7 mouse cellular contexts compared by ENCODE assay signal in the genomic region with DNA sequence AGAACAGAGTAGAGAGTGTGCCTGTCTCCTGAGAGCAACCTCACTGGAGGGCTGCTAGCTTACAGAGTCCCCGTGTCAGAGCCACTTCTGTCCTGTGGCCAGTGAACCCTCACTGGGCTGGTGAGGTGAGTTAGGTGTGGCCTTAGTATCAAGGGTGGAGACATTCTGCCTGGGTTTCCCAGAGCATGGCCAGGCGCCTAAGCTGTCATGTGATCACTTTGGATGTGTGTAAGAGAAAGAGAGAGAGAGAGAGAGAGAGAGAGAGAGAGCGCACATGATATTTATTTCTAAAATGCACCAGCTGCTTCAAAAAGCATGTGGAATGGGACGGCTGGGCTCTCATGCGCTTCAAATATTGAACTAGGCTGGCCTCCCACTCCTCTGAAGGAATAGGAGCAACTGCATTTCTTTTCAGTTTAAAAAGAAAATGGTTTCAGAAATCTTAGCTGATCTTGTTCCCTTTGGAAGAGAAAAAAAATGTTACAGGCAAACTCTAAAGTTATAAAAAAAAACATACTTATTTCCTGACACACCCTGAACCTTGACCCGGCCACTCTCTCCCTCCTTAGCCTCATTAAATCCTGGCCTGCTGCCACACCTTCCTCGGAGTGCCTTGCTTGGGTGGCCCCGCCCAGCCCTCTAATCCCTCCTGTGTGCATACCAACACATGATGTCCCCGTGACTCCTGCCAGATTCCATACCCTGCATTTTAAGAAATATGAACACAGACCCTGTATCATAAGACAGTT.
DNase-seq lines count a peak whose midpoint lies in the region; ATAC-seq and TF ChIP-seq lines count a peak whose summit lies in the region.
"Not testable (repeated sequence)": the region's sequence is repeated elsewhere in the genome, so short reads cannot be mapped to it uniquely, and the experiment has no call there.

No protein-coding gene starts in this region.

- peak; percentile 67 for DNase-seq in adrenal gland, postnatal 14 days
- peak; percentile 38 to 50 for DNase-seq in gastrocnemius, adult 8-10 months (ENCODE audit: low spot score in 2 of 2)
- DNase-seq in heart, postnatal 10 days = peak; percentile 69 to 73
- DNase-seq in kidney, adult 8-10 months = peak; percentile 95
- not testable (repeated sequence) for DNase-seq in layer of hippocampus, adult 2 months (ENCODE audit: low spot score in 2 of 2)
- peak; percentile 95 for DNase-seq in lung, postnatal 36 days

- H3K9ac ChIP-seq in stomach, embryonic 16.5 days (ENCODE audit: low read length) = not testable (repeated sequence)

- H3K4me1 ChIP-seq in stomach, embryonic 16.5 days (ENCODE audit: control insufficient read depth, insufficient read depth, low read length) = not testable (repeated sequence)

- H3K36me3 ChIP-seq in stomach, embryonic 16.5 days (ENCODE audit: control insufficient read depth, insufficient read depth, low read length) = not testable (repeated sequence)

- H3K27ac ChIP-seq in layer of hippocampus, adult 2 months = 0 out of 2 replicates have a peak overlapping the region, but pooled peaks have one; percentile 15
- H3K27ac ChIP-seq in stomach, embryonic 16.5 days (ENCODE audit: low read length) = peak overlapping the region; percentile 90

- 0 out of 2 replicates have a peak overlapping the region, but pooled peaks have one; percentile 10 for H3K4me2 ChIP-seq in stomach, embryonic 16.5 days (ENCODE audit: low read depth, low read length)

- intact Hi-C loops in heart, postnatal 10 days (cut with DNase I) = not testable (repeated sequence)

- 13% methylated on average over 9 of the region's 9 CpGs for WGBS in stomach, embryonic 16.5 days

- not testable (repeated sequence) for TF ChIP-seq CTCF in layer of hippocampus, adult 2 months (conservative IDR thresholded peaks at IDR 0.05)

- not testable (repeated sequence) for H3K4me3 ChIP-seq in layer of hippocampus, adult 2 months; stomach, embryonic 16.5 days (replicated peaks; ENCODE audit: low read length)

- not testable (repeated sequence) for H3K27me3 ChIP-seq in stomach, embryonic 16.5 days (ENCODE audit: control insufficient read depth, insufficient read depth, low read length)

- ATAC-seq in stomach, embryonic 16.5 days (ENCODE audit: insufficient read depth, low FRiP score) = peak; percentile 73; the same call in 1 of the 2 replicates

- H3K9me3 ChIP-seq in stomach, embryonic 16.5 days (replicated peaks; ENCODE audit: control insufficient read depth, low read length) = not testable (repeated sequence)
